Mouse (Mus musculus): ENCODE measurements around the gene Cspg4. TPM values are rescaled to one million over a fixed set of nuclear protein-coding genes. Genes with fewer than 3 reads are reported as not detected.

The Cspg4 gene
- polyA plus RNA-seq (2015; fragmentation: Nextera tagmentation; extraction: Ambion mirVana), result 24.0 and 28.1 TPM in 2 replicates

GRCm38 (mm10) chr9:56864832-56865231 is at the start of gene Cspg4:
Cspg4 (plus strand) TSS chr9:56865033.
- Histone ChIP-seq H3K27ac (ENCODE audit: low read length) (peak within 1 kb of the TSS; percentile 58), H3K4me3 (replicated peaks; ENCODE audit: low read length) (peak within 1 kb of the TSS; percentile 51), H3K4me1 (ENCODE audit: control insufficient read depth, insufficient read depth, low read length) (peaks cover 73% of the 10 kb centered on the region), H3K9ac (ENCODE audit: low read length) (peak within 1 kb of the TSS; percentile 74), H3K4me2 (ENCODE audit: low read depth, low read length) (peak within 1 kb of the TSS; percentile 64), H3K9me3 (replicated peaks; ENCODE audit: control insufficient read depth, low read length) (no peaks in the 10 kb centered on the region), H3K27me3 (ENCODE audit: control insufficient read depth, insufficient read depth, low read length) (no peaks in the 10 kb centered on the region), H3K36me3 (ENCODE audit: control insufficient read depth, insufficient read depth, low read length) (no peaks in the 10 kb centered on the region)
- peak; percentile 72 for ATAC-seq (ENCODE audit: insufficient read depth, low FRiP score)
- 2% methylated on average over 24 of the region's 24 CpGs for WGBS

- WGBS, result 12% methylated on average over 3 of the region's 3 CpGs
- peaks cover 8% of the 10 kb centered on the region for H3K4me1 ChIP-seq (ENCODE audit: control insufficient read depth, insufficient read depth, low read length)
- H3K27ac ChIP-seq (ENCODE audit: low read length), result no peak overlapping the region
- peaks cover 10% of the 10 kb centered on the region; the same call in 1 of the 2 replicates for H3K27me3 ChIP-seq (ENCODE audit: control insufficient read depth, insufficient read depth, low read length)
- H3K9ac ChIP-seq (ENCODE audit: low read length), result no peak overlapping the region
- no peaks in the 10 kb centered on the region for H3K9me3 ChIP-seq (replicated peaks; ENCODE audit: control insufficient read depth, low read length)
- H3K36me3 ChIP-seq (ENCODE audit: control insufficient read depth, insufficient read depth, low read length), result no peaks in the 10 kb centered on the region
- H3K4me3 ChIP-seq (replicated peaks; ENCODE audit: low read length), result no peak overlapping the region
- H3K4me2 ChIP-seq (ENCODE audit: low read depth, low read length), result no peak overlapping the region
- no peak for ATAC-seq (ENCODE audit: insufficient read depth, low FRiP score)
These were observed 39.9 kb upstream of the Cspg4 start for GRCm38 (mm10) chr9:56824900-56825299.

GRCm38 (mm10) chr9:56825476-56826213 is 39.2 kb upstream of the Cspg4 start:
- ATAC-seq (ENCODE audit: insufficient read depth, low FRiP score), result no peak
- H3K4me3 ChIP-seq (replicated peaks; ENCODE audit: low read length), result no peak overlapping the region
- H3K36me3 ChIP-seq (ENCODE audit: control insufficient read depth, insufficient read depth, low read length), result no peaks in the 10 kb centered on the region
- H3K27me3 ChIP-seq (ENCODE audit: control insufficient read depth, insufficient read depth, low read length), result peaks cover 10% of the 10 kb centered on the region; the same call in 1 of the 2 replicates
- peak overlapping the region; percentile 17 for H3K4me2 ChIP-seq (ENCODE audit: low read depth, low read length)
- peak overlapping the region; percentile 16; the same call in 1 of the 2 replicates for H3K9ac ChIP-seq (ENCODE audit: low read length)
- peaks cover 14% of the 10 kb centered on the region for H3K4me1 ChIP-seq (ENCODE audit: control insufficient read depth, insufficient read depth, low read length)
- H3K9me3 ChIP-seq (replicated peaks; ENCODE audit: control insufficient read depth, low read length), result no peaks in the 10 kb centered on the region
- WGBS, result 17% methylated on average over 21 of the region's 21 CpGs
- no peak overlapping the region for H3K27ac ChIP-seq (ENCODE audit: low read length)

- H3K36me3 ChIP-seq (ENCODE audit: control insufficient read depth, insufficient read depth, low read length), result no peaks in the 10 kb centered on the region
- H3K27ac ChIP-seq (ENCODE audit: low read length), result no peak overlapping the region
- H3K27me3 ChIP-seq (ENCODE audit: control insufficient read depth, insufficient read depth, low read length), result peaks cover 10% of the 10 kb centered on the region; the same call in 1 of the 2 replicates
- no peak overlapping the region for H3K9ac ChIP-seq (ENCODE audit: low read length)
- H3K4me3 ChIP-seq (replicated peaks; ENCODE audit: low read length), result no peak overlapping the region
- H3K4me2 ChIP-seq (ENCODE audit: low read depth, low read length), result no peak overlapping the region
- WGBS, result 40% methylated on average over 9 of the region's 9 CpGs
- H3K4me1 ChIP-seq (ENCODE audit: control insufficient read depth, insufficient read depth, low read length), result peaks cover 16% of the 10 kb centered on the region
- no peak for ATAC-seq (ENCODE audit: insufficient read depth, low FRiP score)
- no peaks in the 10 kb centered on the region for H3K9me3 ChIP-seq (replicated peaks; ENCODE audit: control insufficient read depth, low read length)
These were observed 36.7 kb upstream of the Cspg4 start for GRCm38 (mm10) chr9:56828146-56828545.

GRCm38 (mm10) chr9:56828841-56829240 is 36.0 kb upstream of the Cspg4 start:
- Histone ChIP-seq H3K4me1 (ENCODE audit: control insufficient read depth, insufficient read depth, low read length) (peaks cover 16% of the 10 kb centered on the region), H3K9ac (ENCODE audit: low read length) (no peak overlapping the region), H3K27ac (ENCODE audit: low read length) (no peak overlapping the region), H3K27me3 (ENCODE audit: control insufficient read depth, insufficient read depth, low read length) (peaks cover 10% of the 10 kb centered on the region; the same call in 1 of the 2 replicates), H3K4me3 (replicated peaks; ENCODE audit: low read length) (no peak overlapping the region), H3K36me3 (ENCODE audit: control insufficient read depth, insufficient read depth, low read length) (no peaks in the 10 kb centered on the region), H3K4me2 (ENCODE audit: low read depth, low read length) (no peak overlapping the region), H3K9me3 (replicated peaks; ENCODE audit: control insufficient read depth, low read length) (no peaks in the 10 kb centered on the region)
- no peak for ATAC-seq (ENCODE audit: insufficient read depth, low FRiP score)
- 78% methylated on average over 6 of the region's 6 CpGs for WGBS

- 0 out of 2 replicates have a peak overlapping the region, but pooled peaks have one; percentile 3 for H3K9ac ChIP-seq (ENCODE audit: low read length)
- 34% methylated on average over 4 of the region's 4 CpGs for WGBS
- no peaks in the 10 kb centered on the region for H3K36me3 ChIP-seq (ENCODE audit: control insufficient read depth, insufficient read depth, low read length)
- H3K4me1 ChIP-seq (ENCODE audit: control insufficient read depth, insufficient read depth, low read length), result peaks cover 13% of the 10 kb centered on the region; the same call in 1 of the 2 replicates
- H3K4me2 ChIP-seq (ENCODE audit: low read depth, low read length), result no peak overlapping the region
- peaks cover 10% of the 10 kb centered on the region; the same call in 1 of the 2 replicates for H3K27me3 ChIP-seq (ENCODE audit: control insufficient read depth, insufficient read depth, low read length)
- H3K4me3 ChIP-seq (replicated peaks; ENCODE audit: low read length), result no peak overlapping the region
- H3K9me3 ChIP-seq (replicated peaks; ENCODE audit: control insufficient read depth, low read length), result no peaks in the 10 kb centered on the region
- no peak overlapping the region for H3K27ac ChIP-seq (ENCODE audit: low read length)
- ATAC-seq (ENCODE audit: insufficient read depth, low FRiP score), result no peak
These were observed 34.7 kb upstream of the Cspg4 start for GRCm38 (mm10) chr9:56830162-56830561.

GRCm38 (mm10) chr9:56831904-56832303 is 32.9 kb upstream of the Cspg4 start:
- no peak overlapping the region for H3K9ac ChIP-seq (ENCODE audit: low read length)
- H3K27me3 ChIP-seq (ENCODE audit: control insufficient read depth, insufficient read depth, low read length), result peaks cover under 1% of the 10 kb centered on the region; the same call in 1 of the 2 replicates
- ATAC-seq (ENCODE audit: insufficient read depth, low FRiP score), result no peak
- H3K27ac ChIP-seq (ENCODE audit: low read length), result no peak overlapping the region
- H3K4me3 ChIP-seq (replicated peaks; ENCODE audit: low read length), result no peak overlapping the region
- no peaks in the 10 kb centered on the region for H3K9me3 ChIP-seq (replicated peaks; ENCODE audit: control insufficient read depth, low read length)
- no peaks in the 10 kb centered on the region for H3K36me3 ChIP-seq (ENCODE audit: control insufficient read depth, insufficient read depth, low read length)
- peaks cover 13% of the 10 kb centered on the region; the same call in 1 of the 2 replicates for H3K4me1 ChIP-seq (ENCODE audit: control insufficient read depth, insufficient read depth, low read length)
- WGBS, result 75% methylated on average over 3 of the region's 3 CpGs
- no peak overlapping the region for H3K4me2 ChIP-seq (ENCODE audit: low read depth, low read length)

GRCm38 (mm10) chr9:56832900-56833299 is 31.9 kb upstream of the Cspg4 start:
- H3K4me1 ChIP-seq (ENCODE audit: control insufficient read depth, insufficient read depth, low read length), result peaks cover 13% of the 10 kb centered on the region; the same call in 1 of the 2 replicates
- no peak overlapping the region for H3K9ac ChIP-seq (ENCODE audit: low read length)
- H3K27me3 ChIP-seq (ENCODE audit: control insufficient read depth, insufficient read depth, low read length), result no peaks in the 10 kb centered on the region; the same call in 1 of the 2 replicates
- no peak overlapping the region for H3K4me3 ChIP-seq (replicated peaks; ENCODE audit: low read length)
- no peak overlapping the region for H3K27ac ChIP-seq (ENCODE audit: low read length)
- no peak overlapping the region for H3K4me2 ChIP-seq (ENCODE audit: low read depth, low read length)
- no peak for ATAC-seq (ENCODE audit: insufficient read depth, low FRiP score)
- no peaks in the 10 kb centered on the region for H3K36me3 ChIP-seq (ENCODE audit: control insufficient read depth, insufficient read depth, low read length)
- WGBS, result 35% methylated on average over 6 of the region's 6 CpGs
- no peaks in the 10 kb centered on the region for H3K9me3 ChIP-seq (replicated peaks; ENCODE audit: control insufficient read depth, low read length)

- no peaks in the 10 kb centered on the region; the same call in 1 of the 2 replicates for H3K27me3 ChIP-seq (ENCODE audit: control insufficient read depth, insufficient read depth, low read length)
- no peaks in the 10 kb centered on the region for H3K9me3 ChIP-seq (replicated peaks; ENCODE audit: control insufficient read depth, low read length)
- H3K4me3 ChIP-seq (replicated peaks; ENCODE audit: low read length), result no peak overlapping the region
- 76% methylated on average over 5 of the region's 5 CpGs for WGBS
- H3K36me3 ChIP-seq (ENCODE audit: control insufficient read depth, insufficient read depth, low read length), result no peaks in the 10 kb centered on the region
- H3K4me2 ChIP-seq (ENCODE audit: low read depth, low read length), result no peak overlapping the region
- ATAC-seq (ENCODE audit: insufficient read depth, low FRiP score), result no peak
- H3K27ac ChIP-seq (ENCODE audit: low read length), result no peak overlapping the region
- no peak overlapping the region for H3K9ac ChIP-seq (ENCODE audit: low read length)
- peaks cover 6% of the 10 kb centered on the region; the same call in 1 of the 2 replicates for H3K4me1 ChIP-seq (ENCODE audit: control insufficient read depth, insufficient read depth, low read length)
These were observed 29.7 kb upstream of the Cspg4 start for GRCm38 (mm10) chr9:56835152-56835551.
